Mouse (Mus musculus) liver, embryonic 14.5 days (tissue): ENCODE data around the gene Fer. TPM values are rescaled to one million over a fixed set of nuclear protein-coding genes. Genes with fewer than 3 reads are reported as not detected.

Source experiments
- ATAC-seq: fragments of 200-750 bp; cut with Nextera tagmentation; 2 replicates; pipeline ENCODE4 v1.8.0; 2017; ENCODE audit warnings: moderate number of reproducible peaks, mild to moderate bottlenecking, moderate library complexity; ENCODE audit not compliant: insufficient read depth
- DNase-seq, 3 experiments: peaks; one replicate each; pipeline ENCODE4 v3.0.0-alpha.2; 2012 to 2013; ENCODE audit warnings: low read depth in 3 of 3, low spot score in 3 of 3
- H3K27ac ChIP-seq: fragments of 300-500 bp; sonication (generic); 2 replicates; pipeline ENCODE4 v1.5.1; 2014; ENCODE audit warnings: moderate library complexity, mild to moderate bottlenecking, control low read depth, inconsistent platforms
- H3K27me3 ChIP-seq: fragments of 300-500 bp; sonication (generic); 2 replicates; pipeline ENCODE4 v1.6.1; 2014; ENCODE audit warnings: mild to moderate bottlenecking, low read length, moderate library complexity; ENCODE audit not compliant: control insufficient read depth, insufficient read depth
- H3K36me3 ChIP-seq: fragments of 300-500 bp; sonication (generic); replicated peaks from 2 replicates; pipeline ENCODE4 v1.6.1; 2014; ENCODE audit warnings: low read depth; ENCODE audit not compliant: control insufficient read depth, insufficient read depth
- H3K4me1 ChIP-seq, 2 experiments: fragments of 200-500 bp in 1 of 2; fragments of 300-500 bp in 1 of 2; sonication (generic) in 1 of 2; replicated peaks; 2 replicates each; pipeline ENCODE4 v1.6.1; 2012 to 2014; ENCODE audit warnings: antibody characterized with exemption in 1 of 2, inconsistent platforms in 1 of 2, low read length in 1 of 2; ENCODE audit not compliant: control insufficient read depth in 2 of 2, insufficient read depth in 2 of 2
- H3K4me2 ChIP-seq: fragments of 300-500 bp; sonication (generic); 2 replicates; pipeline ENCODE4 v1.6.1; 2014; ENCODE audit warnings: low read depth, mild to moderate bottlenecking, control low read depth, moderate library complexity
- H3K4me3 ChIP-seq, 2 experiments: fragments of 200-500 bp in 1 of 2; fragments of 300-500 bp in 1 of 2; sonication (generic) in 1 of 2; 2 replicates each; pipeline ENCODE4 v1.5.1; 2012 to 2014; ENCODE audit warnings: low read depth in 2 of 2, low read length in 2 of 2, mild to moderate bottlenecking in 2 of 2, control low read depth in 1 of 2, inconsistent platforms in 1 of 2, moderate library complexity in 1 of 2; ENCODE audit not compliant: insufficient read depth in 1 of 2
- H3K9ac ChIP-seq: fragments of 300-500 bp; sonication (generic); replicated peaks from 2 replicates; pipeline ENCODE4 v1.6.1; 2014; ENCODE audit warnings: mild to moderate bottlenecking, control low read depth, moderate library complexity
- H3K9me3 ChIP-seq: fragments of 300-500 bp; sonication (generic); 2 replicates; pipeline ENCODE4 v1.6.1; 2016; ENCODE audit warnings: low read length, mixed read lengths; ENCODE audit not compliant: control insufficient read depth
- CTCF ChIP-seq: IDR thresholded peaks from 2 replicates; pipeline ENCODE4 v1.5.1; 2016; ENCODE audit warnings: antibody characterized with exemption, low read depth, control low read depth
- EP300 ChIP-seq: IDR thresholded peaks from 2 replicates; pipeline ENCODE4 v1.6.1; 2016; ENCODE audit warnings: antibody characterized with exemption, low read depth
- WGBS: fragments of 180-500 bp; shearing (Covaris S2); extraction: QIAGEN DNeasy Blood & Tissue Kit; methylation state at CpG from one replicate; pipeline ENCODE4 v1.1.7; 2014; ENCODE audit not compliant: insufficient replicate concordance; 5-methylcytosine and 5-hydroxymethylcytosine counted together
- polyA plus RNA-seq, 2 experiments: library from polyadenylated mRNA; depleted of rRNA in 1 of 2; stranded (reverse) in 1 of 2; unstranded in 1 of 2; fragments of >200 nt; fragmentation: Nextera tagmentation in 1 of 2; extraction: Ambion mirVana in 1 of 2; gene quantifications; 2 replicates each; pipeline versions ENCODE4 v1.2.1 to v1.2.3; 2012 to 2014

Gene Fer
- polyA plus RNA-seq, 2 experiments: 2.9 to 7.0 TPM

GRCm38 (mm10) chr17:64045326-64045725 is 182.5 kb downstream of the Fer start:
- H3K27ac ChIP-seq: no peak overlapping the region
- 66% methylated on average over 7 of the region's 7 CpGs for WGBS
- no peak overlapping the region for H3K9ac ChIP-seq
- H3K27me3 ChIP-seq: no peaks in the 10 kb centered on the region
- H3K36me3 ChIP-seq: no peaks in the 10 kb centered on the region
- no peak overlapping the region for H3K4me3 ChIP-seq
- ATAC-seq (no peak), DNase-seq (no peak)
- TF ChIP-seq EP300 (no peak), CTCF (no peak)
- H3K4me1 ChIP-seq: no peaks in the 10 kb centered on the region
- no peaks in the 10 kb centered on the region for H3K9me3 ChIP-seq
- H3K4me2 ChIP-seq: no peak overlapping the region

DNA sequence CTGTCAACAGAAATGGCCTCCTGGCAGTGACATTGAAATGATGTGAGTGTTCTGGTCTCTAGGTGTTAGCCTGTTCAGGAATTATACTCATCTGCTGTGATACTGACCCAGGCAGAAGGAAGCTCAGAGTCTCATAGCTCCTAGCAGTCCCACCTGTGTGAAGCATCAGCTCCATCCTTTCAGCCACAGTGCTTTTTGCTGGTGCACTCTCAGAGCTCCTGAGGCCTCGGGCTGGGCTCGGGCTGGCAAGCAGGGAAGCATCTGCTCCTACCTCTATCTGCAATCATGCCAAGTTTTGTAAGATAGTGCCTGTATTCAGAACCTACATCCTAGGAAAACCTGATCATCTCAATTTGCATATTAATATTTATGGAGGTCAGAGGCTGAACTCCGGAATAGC is 183.7 kb downstream of the Fer start:
- Histone ChIP-seq H3K36me3 (no peaks in the 10 kb centered on the region), H3K27me3 (no peaks in the 10 kb centered on the region), H3K4me2 (no peak overlapping the region), H3K4me1 (no peaks in the 10 kb centered on the region), H3K9me3 (no peaks in the 10 kb centered on the region), H3K9ac (no peak overlapping the region), H3K4me3 (no peak overlapping the region), H3K27ac (no peak overlapping the region)
- WGBS: 62% methylated on average over 3 of the region's 3 CpGs
- TF ChIP-seq EP300: no peak
- no peak for TF ChIP-seq CTCF
- no peak for DNase-seq
- no peak for ATAC-seq

DNA sequence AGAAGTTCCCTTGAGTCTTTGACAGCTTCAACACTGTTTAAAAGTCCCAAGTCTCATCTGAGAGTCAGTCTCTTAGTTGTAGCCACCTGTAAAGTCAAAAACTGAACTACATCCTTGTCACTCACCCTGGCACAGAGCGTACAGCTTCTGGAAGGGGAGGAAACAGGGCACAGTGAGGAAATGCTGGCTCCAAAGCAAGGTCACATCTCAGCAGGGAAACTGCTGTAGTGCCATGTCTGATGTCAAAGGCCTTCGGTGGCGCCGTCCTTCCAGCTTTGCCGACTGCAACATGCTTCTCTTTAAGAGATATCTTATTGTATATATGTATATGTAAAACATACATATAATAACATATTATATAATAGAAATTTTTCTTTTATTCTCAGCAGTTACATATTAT is 188.0 kb downstream of the Fer start:
- Histone ChIP-seq H3K27me3 (no peaks in the 10 kb centered on the region), H3K4me3 (no peak overlapping the region), H3K4me2 (no peak overlapping the region), H3K9me3 (no peaks in the 10 kb centered on the region), H3K27ac (no peak overlapping the region), H3K36me3 (no peaks in the 10 kb centered on the region), H3K4me1 (no peaks in the 10 kb centered on the region), H3K9ac (no peak overlapping the region)
- 86% methylated on average over 5 of the region's 5 CpGs for WGBS
- DNase-seq (no peak), ATAC-seq (no peak)
- TF ChIP-seq EP300 (no peak), CTCF (no peak)

- Histone ChIP-seq H3K4me3 (no peak overlapping the region), H3K27ac (no peak overlapping the region), H3K27me3 (no peaks in the 10 kb centered on the region), H3K9me3 (no peaks in the 10 kb centered on the region), H3K4me2 (no peak overlapping the region), H3K9ac (no peak overlapping the region), H3K4me1 (no peaks in the 10 kb centered on the region), H3K36me3 (no peaks in the 10 kb centered on the region)
- DNase-seq (no peak), ATAC-seq (no peak)
- 88% methylated on average over 11 of the region's 11 CpGs for WGBS
- TF ChIP-seq CTCF (no peak), EP300 (no peak)
These were observed 190.8 kb downstream of the Fer start for GRCm38 (mm10) chr17:64053636-64054035.

DNA sequence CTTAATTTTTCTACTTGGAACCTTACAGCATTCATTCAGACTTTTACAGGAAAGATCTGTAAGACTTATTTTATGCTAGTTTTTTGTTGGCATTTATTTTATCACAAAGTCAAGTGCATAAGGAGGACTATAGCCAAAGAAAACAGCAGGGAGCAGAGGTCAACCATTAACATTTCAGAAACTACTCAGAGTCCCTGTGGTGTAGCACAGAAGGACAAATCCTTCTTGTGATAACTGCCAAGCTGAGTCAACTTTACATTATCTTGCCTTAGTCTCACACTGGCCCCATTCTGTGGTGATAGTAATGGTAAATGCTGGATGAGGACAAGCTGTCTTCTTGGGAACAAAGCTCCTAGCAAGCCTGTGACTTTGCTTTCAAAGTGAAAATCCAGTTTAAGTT is 197.7 kb downstream of the Fer start:
- no peak overlapping the region for H3K4me3 ChIP-seq
- no peak overlapping the region for H3K9ac ChIP-seq
- ATAC-seq (no peak), DNase-seq (no peak)
- no peaks in the 10 kb centered on the region for H3K36me3 ChIP-seq
- H3K27ac ChIP-seq: no peak overlapping the region
- 0 out of 4 replicates have a peak, but pooled peaks cover 0 to 2% of the 10 kb centered on the region in 2 experiments for H3K4me1 ChIP-seq
- H3K9me3 ChIP-seq: no peaks in the 10 kb centered on the region
- TF ChIP-seq EP300 (no peak), CTCF (no peak)
- no peaks in the 10 kb centered on the region for H3K27me3 ChIP-seq
- H3K4me2 ChIP-seq: no peak overlapping the region

DNA sequence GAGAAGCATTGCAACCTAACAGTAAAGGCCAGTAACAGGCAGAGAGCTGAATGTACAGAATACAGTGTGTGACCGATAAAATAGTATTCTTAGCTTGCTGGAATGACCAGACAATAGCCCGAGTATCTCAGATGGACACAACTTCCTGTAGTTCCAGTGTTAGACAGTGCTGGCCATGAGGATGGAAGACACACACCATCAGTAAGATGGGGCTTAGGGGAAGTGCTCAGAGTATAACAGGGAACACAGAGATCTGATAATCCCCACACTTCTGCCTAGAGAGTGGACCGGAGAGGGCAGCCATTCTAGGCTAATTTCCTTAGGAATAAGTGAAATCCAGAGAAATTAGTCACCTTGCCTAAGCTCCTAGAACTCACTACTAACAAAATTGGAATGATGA is 202.4 kb downstream of the Fer start:
- ATAC-seq (peak; percentile 28; the same call in 1 of the 2 replicates), DNase-seq (no peak)
- H3K4me1 ChIP-seq: 0 out of 4 replicates have a peak, but pooled peaks cover 0 to 2% of the 10 kb centered on the region in 2 experiments
- no peaks in the 10 kb centered on the region for H3K9me3 ChIP-seq
- TF ChIP-seq EP300 (no peak), CTCF (no peak)
- WGBS: 58% methylated on average over 3 of the region's 3 CpGs
- no peak overlapping the region for H3K27ac ChIP-seq
- no peak overlapping the region for H3K4me2 ChIP-seq
- no peaks in the 10 kb centered on the region for H3K36me3 ChIP-seq
- no peaks in the 10 kb centered on the region for H3K27me3 ChIP-seq
- no peak overlapping the region for H3K9ac ChIP-seq
- H3K4me3 ChIP-seq: no peak overlapping the region
